Mouse (Mus musculus): Measurements from ENCODE around the gene Ric3. TPM values are rescaled to one million over a fixed set of nuclear protein-coding genes. Genes with fewer than 3 reads are reported as not detected.

Gene Ric3
- total RNA-seq, 2 experiments from 2014 or later: 1.6 to 1.7 TPM

DNA sequence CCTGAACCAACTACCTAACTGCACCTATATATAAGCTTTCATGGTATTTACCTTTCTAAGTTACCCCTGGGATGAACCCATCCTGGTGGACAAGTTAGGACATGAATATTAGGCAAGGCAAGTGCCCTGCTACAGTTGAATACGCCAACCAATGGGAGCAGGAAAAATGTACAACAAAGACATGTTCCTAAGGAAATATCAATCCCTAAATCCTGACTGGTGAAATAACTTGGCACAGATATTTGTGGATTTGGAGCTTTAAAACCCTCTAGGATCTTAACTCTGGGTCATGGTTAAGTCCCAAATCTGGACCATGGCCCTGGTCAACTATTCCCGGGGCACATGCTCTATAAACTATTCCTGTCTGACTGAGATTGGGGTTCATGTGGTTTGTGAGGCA is 37.3 kb downstream of the Ric3 start:
- no peak for DNase-seq

DNA sequence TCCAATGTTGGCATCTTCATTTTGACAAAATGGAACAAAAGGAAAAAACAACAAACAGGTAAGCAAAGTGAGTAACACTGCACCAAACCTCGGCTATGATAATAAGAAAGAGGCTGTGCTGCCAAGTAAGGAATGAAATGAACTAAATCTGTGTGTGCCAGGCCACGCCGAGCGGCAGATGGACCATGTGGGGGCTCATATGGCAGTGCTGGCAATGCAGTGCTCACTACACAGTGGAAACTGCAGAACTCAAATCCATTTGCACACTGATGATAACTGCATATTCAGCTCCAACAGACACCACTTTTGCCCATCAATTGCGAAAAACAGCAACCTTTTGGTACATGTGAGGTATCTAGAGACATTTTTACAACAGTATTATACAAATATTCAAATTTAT is 43.7 kb downstream of the Ric3 start:
- DNase-seq: no peak

DNA sequence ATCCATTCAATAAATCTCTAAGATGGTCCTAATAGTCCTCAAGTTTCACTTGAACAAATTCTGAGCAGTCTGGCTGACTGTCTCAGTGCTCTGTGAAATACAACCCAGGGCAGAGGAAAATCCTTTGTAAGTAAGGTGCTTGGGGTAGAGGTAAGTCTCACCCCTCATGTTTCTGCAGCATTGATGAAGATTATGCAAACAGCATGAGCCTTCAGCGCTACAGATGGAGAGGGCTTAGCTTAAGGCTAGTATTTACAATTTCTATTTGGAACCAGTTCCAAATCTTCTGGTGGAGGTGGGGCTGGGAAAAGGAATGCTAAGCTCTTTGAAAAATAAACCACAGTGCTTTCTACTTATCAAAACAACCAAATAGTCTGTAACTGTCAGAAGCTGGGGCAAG is 44.1 kb downstream of the Ric3 start:
- no peak for DNase-seq

DNA sequence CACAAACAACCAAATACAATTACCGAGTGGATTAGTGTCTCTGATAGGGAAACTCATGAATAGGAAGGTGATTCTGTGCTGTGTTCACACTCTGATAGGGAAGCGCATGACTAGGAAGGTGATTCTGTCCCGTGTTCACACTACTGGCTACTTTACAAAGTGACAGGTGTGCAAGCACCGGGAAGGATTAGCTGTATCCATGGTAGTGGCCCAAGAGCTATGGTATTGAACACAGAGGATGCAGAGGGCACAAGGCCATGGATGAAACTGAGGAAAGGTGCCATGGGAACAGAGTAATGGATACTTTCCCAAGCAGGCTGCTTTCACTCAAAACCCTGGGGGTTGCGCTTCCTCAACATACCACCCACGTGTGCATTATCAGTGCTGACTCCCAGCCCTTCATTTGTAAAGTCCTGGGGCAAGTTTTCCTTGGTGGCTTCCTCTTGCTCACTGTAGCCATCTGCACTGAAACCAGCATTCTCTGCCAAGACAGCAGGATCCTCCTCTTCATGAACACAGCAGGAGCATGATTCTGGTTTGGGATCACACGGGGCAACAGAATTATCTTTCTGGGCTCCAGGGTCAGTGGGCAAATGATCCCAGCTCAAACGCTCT is 44.9 kb downstream of the Ric3 start:
- no peak for DNase-seq

DNA sequence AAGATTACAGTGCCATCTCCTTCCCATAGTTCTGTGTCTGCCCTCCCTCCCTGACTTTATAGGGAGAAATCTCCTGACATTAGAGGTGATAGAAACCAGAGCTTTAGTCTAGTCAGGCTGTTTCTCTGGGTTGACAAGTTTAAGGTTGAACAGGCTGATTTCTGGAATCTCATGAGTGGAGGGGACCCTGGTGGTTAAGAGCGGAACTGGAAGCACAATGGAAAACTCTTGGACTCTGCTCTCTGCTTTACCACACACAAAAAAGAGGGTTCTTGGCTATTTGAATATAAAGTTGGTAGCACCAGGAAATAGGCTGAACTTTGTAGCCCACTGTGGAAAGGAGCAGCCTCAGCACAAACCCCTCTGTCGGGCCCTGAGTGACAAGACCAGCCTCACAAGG is 51.1 kb downstream of the Ric3 start:
- DNase-seq: no peak

DNA sequence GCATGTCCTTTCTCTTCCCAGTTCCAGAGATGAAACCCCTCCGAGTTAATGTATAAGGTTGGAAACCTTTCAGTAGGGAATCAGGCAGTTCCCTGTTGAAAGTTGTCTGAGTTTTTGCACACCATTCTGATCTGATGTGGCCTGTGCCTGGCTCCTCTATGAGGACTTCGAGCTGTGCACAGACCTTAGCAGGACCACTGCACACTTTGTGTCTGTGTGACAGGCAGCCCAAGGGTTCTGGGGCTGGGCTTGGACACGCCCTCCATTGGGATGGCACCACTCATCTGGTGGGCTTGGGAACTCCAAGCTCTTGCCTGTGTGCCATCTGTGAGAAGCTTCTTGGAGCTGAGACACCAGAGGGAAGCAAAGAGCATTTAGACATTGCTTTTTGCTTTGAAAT is 51.8 kb downstream of the Ric3 start:
- DNase-seq: no peak

DNA sequence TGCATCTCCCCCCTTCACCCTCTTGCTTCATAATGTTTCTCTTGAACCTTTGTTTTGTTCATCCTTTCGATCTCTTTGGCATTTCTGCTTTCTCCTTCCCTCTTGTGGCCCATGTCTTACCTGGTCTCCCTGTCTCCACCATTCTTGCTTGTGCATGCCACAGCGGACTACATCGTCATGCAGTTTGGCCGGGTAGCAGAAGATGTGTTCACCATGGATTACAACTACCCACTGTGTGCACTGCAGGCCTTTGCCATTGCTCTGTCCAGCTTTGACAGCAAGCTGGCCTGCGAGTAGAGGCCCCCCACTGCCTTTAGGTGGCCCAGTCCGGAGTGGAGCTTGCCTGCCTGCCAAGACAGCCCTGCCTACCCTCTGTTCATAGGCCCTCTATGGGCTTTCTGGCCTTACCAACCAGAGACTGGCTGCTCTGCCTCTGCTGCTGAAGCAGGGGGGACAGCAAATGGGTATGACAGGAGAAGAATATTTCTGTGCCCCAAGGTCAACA is 53.1 kb downstream of the Ric3 start:
- DNase-seq: no peak

DNA sequence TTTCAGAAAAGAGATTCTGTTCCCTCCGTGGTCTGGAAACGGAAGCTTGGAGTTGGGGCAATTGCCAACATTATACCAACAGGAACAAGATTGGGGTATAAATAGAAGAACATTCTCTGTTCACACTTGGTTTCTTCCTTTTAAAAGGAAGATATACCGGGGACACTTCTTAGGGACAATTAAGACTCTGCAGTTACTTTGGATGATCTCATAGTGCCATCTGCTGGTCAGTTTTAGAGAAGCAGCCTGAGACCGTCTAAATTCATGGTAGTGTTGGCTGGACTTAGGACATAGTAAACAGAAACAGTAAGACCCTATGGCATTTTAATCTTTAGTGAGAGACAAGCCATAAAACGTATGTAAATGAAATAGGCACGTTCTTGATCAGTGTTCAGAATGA is 54.9 kb downstream of the Ric3 start:
- no peak for DNase-seq

DNA sequence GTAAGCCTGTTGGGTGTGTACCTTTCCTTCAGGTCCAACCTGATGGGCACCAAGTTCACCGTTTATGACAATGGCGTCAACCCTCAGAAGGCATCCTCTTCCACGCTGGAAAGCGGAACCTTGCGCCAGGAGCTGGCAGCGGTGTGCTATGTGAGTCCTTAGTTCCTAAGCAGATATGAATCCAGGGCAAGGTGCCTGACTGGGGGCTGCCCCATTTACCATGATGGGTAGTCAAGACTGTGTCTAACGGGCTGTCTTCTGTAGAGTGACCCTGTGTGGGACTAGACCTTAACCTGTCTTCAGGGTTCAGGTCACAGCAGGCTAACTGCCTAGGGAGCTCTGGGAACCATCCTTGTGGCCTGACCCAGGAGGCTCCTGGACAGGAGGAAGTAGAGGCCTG is 55.4 kb downstream of the Ric3 start:
- no peak for DNase-seq

DNA sequence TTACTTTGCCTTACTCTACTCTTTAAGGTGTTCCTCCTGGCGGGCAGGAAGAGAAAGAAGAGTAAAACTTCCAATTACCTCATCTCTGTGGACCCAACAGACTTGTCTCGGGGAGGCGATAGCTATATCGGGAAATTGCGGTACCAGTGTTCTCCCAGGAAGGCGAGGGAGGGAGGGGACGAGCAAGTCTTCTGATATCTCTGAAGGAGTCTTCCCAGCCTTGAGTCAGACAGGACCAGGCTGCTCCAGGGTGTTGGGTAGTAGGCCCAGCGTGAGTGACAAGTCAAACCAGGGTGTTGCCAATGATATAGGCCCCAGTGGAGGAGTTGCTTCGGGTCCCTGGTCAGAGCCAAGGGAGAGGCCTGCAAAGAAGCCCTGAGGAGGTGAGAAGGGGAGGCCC is 56.2 kb downstream of the Ric3 start:
- DNase-seq: no peak

DNA sequence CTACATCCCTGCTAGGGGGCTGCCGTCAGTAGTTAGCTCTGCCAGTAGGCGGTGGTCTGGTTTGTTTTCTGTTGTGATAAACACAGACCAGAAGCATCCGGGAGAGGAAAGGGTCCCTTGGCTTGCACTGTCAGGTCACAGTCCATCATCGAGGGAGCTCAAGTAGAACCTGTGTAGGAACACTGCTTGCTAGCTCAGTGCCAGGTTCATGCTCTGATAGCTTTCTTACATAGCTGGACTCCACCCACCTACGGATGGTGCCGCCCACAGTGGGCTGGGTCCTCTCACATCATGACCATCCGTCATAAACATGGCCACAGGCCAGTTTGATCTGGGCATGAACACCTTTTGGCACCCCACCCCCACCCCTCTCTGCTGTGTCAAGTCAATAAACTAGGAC is 57.4 kb downstream of the Ric3 start:
- no peak for DNase-seq

DNA sequence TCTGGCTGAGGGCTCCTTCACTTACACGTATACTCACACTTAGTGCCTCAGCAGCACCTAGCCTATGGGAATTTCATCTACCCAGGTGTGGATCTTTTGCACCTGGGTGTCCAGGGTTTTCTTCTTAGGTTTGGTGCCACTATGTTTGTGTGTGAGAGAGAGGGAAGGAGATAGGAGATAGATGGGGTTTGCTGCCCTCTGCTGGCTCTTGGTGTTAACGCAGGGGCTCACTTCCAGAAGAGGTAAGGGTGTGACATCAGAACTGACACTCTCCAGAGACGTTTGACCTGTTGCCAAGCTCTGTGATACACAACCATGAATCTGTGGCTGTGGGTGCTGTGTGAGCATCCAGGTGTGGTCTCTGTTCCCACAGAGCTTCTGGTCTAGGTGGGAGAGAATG is 61.7 kb downstream of the Ric3 start:
- DNase-seq: no peak

DNA sequence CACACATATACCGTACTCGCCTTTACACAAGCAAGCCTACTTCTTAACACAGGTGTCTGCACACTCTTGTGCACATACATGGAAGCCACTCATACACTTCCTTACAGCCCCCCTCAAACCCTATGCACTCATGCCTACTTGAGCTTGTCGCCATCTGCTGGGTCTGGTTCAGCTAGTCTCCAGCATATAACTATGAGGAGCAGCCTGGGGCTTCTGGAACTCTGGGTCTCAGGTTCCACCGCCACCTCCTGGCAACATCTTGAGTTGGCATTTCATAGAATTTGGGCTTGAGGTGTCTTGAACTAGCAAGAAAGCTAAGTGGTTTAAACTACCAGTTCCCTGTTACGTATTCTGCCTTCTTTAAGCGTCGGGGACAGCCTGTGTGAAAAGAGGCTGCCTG is 63.9 kb downstream of the Ric3 start:
- DNase-seq: no peak

DNA sequence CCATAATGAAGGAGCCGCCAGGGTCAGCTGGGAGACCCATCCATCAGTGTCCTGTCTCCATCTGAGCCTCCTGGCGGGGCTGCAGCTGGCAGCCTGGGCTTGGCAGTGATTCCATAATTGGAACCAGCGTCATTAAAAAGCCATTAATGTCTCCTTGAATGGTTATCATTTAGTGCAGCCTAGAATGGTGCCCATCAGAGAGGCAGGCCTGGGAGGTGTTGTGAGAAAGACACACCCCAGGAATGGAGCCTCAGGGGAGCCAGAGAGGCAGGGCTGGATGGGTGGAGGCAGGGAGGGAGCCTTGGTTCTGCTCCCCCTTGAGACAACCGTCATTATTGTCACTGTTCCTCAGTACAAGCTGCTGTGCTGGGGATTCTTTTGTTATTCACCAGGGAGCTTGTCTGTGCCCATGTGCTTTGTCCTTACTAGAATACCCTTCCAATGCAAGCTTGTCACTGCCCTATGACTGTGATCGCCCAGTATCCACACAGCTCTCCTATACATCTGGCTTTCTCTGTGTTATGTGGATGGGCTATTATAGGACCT is 66.7 kb downstream of the Ric3 start:
- DNase-seq: peak; percentile 27

DNA sequence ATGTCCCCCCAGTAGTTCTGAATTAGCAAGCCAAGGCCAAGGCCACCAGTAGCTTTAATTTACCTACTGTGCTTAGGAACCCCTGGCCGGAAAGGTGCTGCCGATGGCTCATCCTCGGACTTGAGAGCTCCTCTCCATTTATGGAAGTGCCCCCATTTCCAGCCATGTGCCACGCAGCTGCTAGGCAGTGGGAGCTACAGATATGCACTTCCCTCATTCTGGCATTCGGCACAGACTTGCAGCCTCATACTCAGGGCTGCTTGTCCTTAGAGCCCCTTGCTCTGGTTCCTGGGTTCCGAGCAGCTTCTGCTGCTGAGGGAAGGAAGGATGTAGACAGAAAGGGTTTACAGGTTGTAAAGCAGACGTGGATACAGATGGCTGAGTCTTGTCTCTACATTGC is 68.3 kb downstream of the Ric3 start:
- no peak for DNase-seq

DNA sequence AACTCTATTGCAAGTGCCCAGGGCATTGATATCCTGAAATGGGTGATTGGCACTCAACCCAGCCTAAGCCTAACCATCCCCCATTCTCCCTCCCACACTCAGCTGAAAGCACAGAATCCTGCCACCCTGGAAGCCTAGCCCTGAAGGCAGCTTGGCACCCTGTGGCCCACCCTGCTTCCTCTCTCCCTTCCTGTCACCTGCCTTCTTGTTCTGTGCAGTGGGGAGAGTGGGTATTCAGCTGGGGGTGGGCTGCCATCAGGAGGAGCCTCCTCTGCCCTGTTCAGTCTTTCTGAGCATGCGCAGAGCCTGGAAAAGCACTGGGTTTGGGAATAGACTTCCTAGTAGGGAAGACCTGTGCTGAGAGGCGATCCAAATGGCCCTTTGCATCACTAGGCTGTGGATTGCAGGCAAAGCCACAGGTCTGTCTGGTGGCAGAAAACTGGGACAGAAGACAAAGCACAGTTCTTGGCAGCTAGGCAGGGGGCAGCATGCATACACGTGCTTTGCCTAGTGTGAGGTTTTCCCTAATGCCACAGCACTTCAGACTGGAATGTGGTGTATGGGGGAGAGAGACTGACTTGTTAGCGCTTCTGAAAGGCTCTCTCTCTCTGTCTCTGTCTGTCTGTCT is 70.0 kb downstream of the Ric3 start:
- DNase-seq: no peak

DNA sequence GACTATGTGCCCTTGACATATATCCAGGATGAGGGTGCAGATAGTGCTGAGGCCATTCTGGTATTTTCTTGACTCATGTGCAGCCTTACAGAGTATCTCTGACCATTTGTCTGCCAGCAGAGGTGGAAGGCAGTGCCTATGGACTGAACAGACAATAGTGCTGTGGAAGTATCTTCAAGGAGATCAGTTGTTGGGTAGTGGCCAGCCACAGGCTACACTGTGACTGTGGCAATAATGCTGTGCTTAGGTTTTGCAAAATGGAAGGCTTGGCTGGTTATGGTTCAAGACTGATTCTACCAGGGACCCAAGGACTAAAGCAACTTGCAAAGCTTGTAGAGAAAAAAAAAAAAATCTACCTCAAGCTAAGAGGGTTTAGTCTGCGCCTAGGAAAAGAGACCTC is 70.6 kb downstream of the Ric3 start:
- no peak for DNase-seq

DNA sequence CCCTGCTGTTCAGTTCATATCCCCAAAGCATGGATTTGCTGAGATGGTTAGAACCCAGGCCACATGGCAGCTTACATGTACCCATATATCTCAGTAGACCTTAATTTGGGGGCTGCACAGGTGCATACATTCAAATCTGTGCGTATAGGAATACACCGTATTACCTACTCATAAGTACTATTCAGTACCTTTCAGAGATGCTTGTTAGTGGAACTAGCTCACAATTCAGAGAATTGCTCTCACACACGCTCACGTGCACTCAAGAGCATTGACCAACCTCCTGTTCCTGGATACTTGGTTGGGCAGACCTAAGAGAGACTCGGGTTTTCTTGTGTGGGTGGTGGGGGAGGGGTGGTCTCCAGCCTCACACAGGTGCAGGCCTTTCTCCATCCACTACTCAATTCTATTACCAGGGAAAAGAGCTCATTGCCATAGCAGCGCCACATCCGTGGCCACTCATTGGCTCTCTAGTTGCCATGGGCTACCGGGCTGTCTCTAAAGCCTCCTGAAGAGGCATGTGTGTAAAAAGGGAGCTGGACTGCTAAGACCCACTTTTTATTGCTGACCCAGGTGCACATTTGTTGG is 71.4 kb downstream of the Ric3 start:
- no peak for DNase-seq

DNA sequence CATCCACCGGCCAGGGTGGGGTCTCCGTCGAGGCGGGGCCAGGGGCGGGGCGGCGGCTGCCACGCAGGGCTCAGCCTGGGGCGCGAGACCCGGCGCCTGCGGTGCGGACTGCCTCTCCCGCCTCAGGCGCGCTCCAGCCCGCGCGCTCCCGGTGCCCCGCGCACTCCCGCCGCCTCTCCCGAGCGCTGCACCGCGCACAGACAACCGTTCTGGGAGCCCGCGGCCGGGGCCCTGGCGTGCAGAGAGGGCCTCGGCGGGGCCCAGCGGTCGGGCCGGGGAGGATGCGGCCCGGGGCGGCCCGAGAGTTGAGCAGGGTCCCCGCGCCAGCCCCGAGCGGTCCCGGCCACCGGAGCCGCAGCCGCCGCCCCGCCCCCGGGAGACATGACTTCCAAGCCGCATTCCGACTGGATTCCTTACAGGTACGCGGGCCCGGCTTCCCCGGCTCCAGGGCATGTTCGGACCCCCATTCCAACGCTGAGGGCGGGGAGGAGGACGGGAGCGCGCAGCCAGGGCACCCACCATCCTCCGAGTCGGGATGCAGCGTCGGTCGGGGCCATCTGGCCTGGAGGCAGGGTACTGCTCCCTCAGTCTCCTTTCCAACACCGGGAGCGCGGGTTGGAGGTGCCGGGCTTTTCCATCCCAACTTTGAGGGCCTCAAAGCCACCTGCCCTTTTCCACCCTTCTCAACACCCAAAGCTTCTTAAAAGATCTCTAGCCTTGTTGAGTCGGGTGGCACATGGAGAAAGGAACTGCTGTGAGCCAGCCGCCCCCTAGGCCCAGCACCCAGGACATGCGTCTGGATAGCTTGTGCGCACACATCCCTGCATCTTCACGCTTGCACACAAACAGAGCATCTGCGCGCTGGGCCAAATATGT is 72.2 kb downstream of the Ric3 start:
- peak; percentile 13 for DNase-seq

DNA sequence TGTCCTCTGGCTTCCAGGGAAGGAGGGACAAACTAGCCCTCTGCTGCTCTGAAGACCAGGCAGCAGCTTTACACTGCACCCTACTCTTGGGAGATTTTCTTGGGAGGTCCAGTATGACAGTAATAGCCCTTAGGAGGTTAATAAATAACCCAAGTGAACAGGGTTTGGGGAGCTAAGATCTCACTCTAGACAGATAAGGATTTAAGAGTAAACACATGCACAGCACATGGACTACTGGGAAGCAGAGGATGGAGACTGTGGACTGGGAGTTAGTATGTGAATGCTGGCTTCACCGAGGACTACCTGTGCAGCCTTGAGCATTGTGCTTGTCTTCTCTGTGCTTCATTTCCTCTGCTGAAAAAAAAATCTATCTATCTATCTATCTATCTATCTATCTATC is 73.9 kb downstream of the Ric3 start:
- DNase-seq: no peak

DNA sequence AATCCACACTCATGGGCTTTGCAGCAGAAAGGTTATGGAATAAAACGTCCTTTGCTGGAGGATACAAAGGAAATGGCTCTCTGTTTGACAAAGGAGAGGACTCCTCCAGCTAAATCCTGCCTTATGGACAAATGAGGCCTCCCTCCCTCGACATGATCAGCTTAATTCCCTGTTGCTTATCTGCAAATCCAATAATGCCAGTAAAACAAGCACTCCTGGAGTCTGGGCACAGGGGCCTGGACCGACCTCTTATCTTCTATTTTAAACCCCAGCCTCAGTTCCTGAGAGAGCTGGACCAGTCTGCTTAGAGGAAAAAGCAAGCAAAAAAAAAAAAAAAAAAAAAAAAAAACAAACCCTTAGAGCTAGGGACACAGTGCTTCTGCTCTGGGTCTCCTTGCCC is 79.5 kb downstream of the Ric3 start:
- no peak for DNase-seq

DNA sequence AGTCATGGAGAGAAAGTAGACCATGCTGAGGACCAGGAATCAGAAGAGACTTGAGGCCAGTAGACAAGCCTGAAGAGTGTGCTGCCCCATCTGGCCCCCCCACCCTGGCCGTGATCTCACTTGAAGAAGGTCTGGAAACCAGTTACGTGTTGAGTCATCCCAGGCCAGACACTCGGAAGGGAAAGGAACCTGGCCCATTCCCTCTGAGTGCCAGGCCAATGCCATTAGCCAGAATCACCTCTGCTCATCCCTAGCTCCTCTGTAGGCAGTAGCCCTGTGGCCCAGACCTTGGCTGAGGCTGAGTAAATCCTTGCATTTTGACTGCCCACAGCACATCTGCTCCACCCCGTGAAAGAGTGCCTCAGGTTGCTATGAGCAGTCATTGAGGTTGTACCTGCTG is 81.2 kb downstream of the Ric3 start:
- DNase-seq: no peak

Data from gastrocnemius, postnatal 25 days (tissue).